Mouse (Mus musculus) adrenal gland, postnatal 36 days (tissue): ENCODE results near the gene Lilra5. TPM values are rescaled to one million over a fixed set of nuclear protein-coding genes. Genes with fewer than 3 reads are reported as not detected.
"Not testable (repeated sequence)": the region's sequence is repeated elsewhere in the genome, so short reads cannot be mapped to it uniquely, and the experiment has no call there.

ENCODE experiments used
- DNase-seq, 2 experiments: peaks; one replicate each; pipeline ENCODE4 v3.0.0; 2021; ENCODE audit warnings: mixed read lengths in 1 of 2
- long read RNA-seq, 2 experiments: library from polyadenylated mRNA; stranded (forward); transcript quantifications; one replicate each; pipeline ENCODE4 v2.0.0; 2021; ENCODE audit warnings: borderline sequencing depth in 2 of 2
- total RNA-seq, 2 experiments: library from RNA; stranded (reverse); gene quantifications; 2 replicates each; pipeline ENCODE4 v1.2.3; 2021

Lilra5 gene
- total RNA-seq, result 1 to 10 TPM; 1.9 to 2.5 TPM
- long read RNA-seq, experiment 1, result 0 reads
- long read RNA-seq, experiment 2, partial matches to known transcripts, result 0 of 3 reads
- long read RNA-seq, experiment 2, other reads (novel, unspliced or antisense), result 2 of 3 reads

- DNase-seq, result no peak
Observed at GRCm38 (mm10) chr7:4237454-4237853, at the start of gene Lilra5. Lilra5 (plus strand) TSS chr7:4237754.

GRCm38 (mm10) chr7:4207126-4207525 is 30.4 kb upstream of the Lilra5 start:
- DNase-seq, result no peak

- peak; percentile 2 to 8 for DNase-seq
Observed at GRCm38 (mm10) chr7:4208626-4209025, 28.9 kb upstream of the Lilra5 start.

- not testable (repeated sequence) for DNase-seq
Observed at GRCm38 (mm10) chr7:4213436-4213835, 24.1 kb upstream of the Lilra5 start.

GRCm38 (mm10) chr7:4215396-4215795 is 22.2 kb upstream of the Lilra5 start:
- no peak for DNase-seq

- DNase-seq, result no peak
Observed at GRCm38 (mm10) chr7:4215805-4216204, 21.7 kb upstream of the Lilra5 start.

- no peak for DNase-seq
Observed at GRCm38 (mm10) chr7:4235536-4235935, 2.0 kb upstream of the Lilra5 start.

- peak in 1 of 2 experiments; percentile 6 for DNase-seq
Observed at GRCm38 (mm10) chr7:4239038-4239721, 1.6 kb downstream of the Lilra5 start.

- DNase-seq, result not testable (repeated sequence)
Observed at GRCm38 (mm10) chr7:4251211-4251610, 13.7 kb downstream of the Lilra5 start.

GRCm38 (mm10) chr7:4256060-4256459 is 18.5 kb downstream of the Lilra5 start:
- not testable (repeated sequence) for DNase-seq

- DNase-seq, result not testable (repeated sequence)
Observed at GRCm38 (mm10) chr7:4260521-4260920, 23.0 kb downstream of the Lilra5 start.

GRCm38 (mm10) chr7:4272106-4272505 is 34.6 kb downstream of the Lilra5 start:
- DNase-seq, result not testable (repeated sequence)

- DNase-seq, result not testable (repeated sequence)
Observed at GRCm38 (mm10) chr7:4273874-4274273, 36.3 kb downstream of the Lilra5 start.

GRCm38 (mm10) chr7:4275500-4275899 is 37.9 kb downstream of the Lilra5 start:
- not testable (repeated sequence) for DNase-seq

GRCm38 (mm10) chr7:4292638-4293037 is 55.1 kb downstream of the Lilra5 start:
- no peak for DNase-seq

Other genes with a start within 250 kb of the Lilra5 start
- 1 to 10 TPM; 2.2 to 2.4 TPM for gene Lair1, start 174.6 kb upstream of the Lilra5 start, total RNA-seq
- 1 to 10 TPM; 1.9 to 3.5 TPM for gene Ttyh1, start 118.3 kb upstream of the Lilra5 start, total RNA-seq
- gene Leng8, start 100.7 kb upstream of the Lilra5 start, total RNA-seq, result 10 to 100 TPM; 70.0 to 88.7 TPM
- gene Leng9, start 87.4 kb upstream of the Lilra5 start, total RNA-seq, result 10 to 100 TPM; 11.4 to 17.6 TPM
- 10 to 100 TPM; 35.5 to 48.5 TPM for gene Cdc42ep5, start 72.9 kb upstream of the Lilra5 start, total RNA-seq
- gene Ncr1, start 100.0 kb downstream of the Lilra5 start, total RNA-seq, result not detected
- under 1 TPM in 1 of 2 experiments, not detected in 1; 0.20 TPM for gene Gp6, start 160.0 kb downstream of the Lilra5 start, total RNA-seq
- gene Rdh13, start 207.9 kb downstream of the Lilra5 start, total RNA-seq, result 10 to 100 TPM; 18.3 to 24.1 TPM
- 1 to 10 TPM; 2.6 to 9.6 TPM for gene Eps8l1, start 222.9 kb downstream of the Lilra5 start, total RNA-seq